Mouse (Mus musculus): Measurements from ENCODE around the gene Zscan22.
"Not testable (repeated sequence)": the region's sequence is repeated elsewhere in the genome, so short reads cannot be mapped to it uniquely, and the experiment has no call there.

GRCm38 (mm10) chr7:12920495-12920894 is 22.9 kb downstream of the Zscan22 start:
- not testable (repeated sequence) for TF ChIP-seq CTCF, EP300 (IDR thresholded peaks at IDR 0.05; ENCODE audit: low read depth)

Data from liver, embryonic 14.5 days (tissue).